Mouse (Mus musculus): ENCODE data around the gene Gm11639.

DNA sequence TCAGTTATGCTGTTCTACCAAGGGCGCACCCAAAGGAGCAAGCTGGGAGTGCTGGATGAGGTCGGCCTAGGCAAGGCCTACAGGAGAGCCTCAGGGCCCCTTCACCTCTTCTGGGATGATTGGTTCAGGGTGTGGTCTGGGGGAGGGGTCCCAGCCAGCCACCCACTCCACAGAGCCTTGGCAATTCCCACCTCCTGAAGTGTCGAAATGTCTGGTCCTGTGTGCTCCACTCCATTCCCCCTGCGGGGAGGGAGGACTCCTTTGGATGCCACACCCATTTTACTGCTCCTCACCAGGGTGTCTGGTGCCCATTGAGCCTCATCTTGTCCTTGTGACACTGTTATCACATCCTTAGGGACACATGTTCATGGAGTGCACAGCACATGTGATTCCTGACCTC, 39.3 kb upstream of the Gm11639 start:
- TF ChIP-seq CTCF (IDR thresholded peaks at IDR 0.05; ENCODE audit: extremely low read depth, insufficient read depth, low read length) (no peak), POLR2A (IDR thresholded peaks at IDR 0.05; ENCODE audit: extremely low read depth, insufficient read depth, low read length) (no peak)

All from cortical plate, adult 2 months (tissue).